Mouse (Mus musculus) E14TG2a.4 (cell line): ENCODE measurements around the gene Apoa4.
A peak's percentile ranks its signal among the peaks of the same experiment; 100 is the strongest.

Experiments used
- H3K27me3 ChIP-seq: 2 replicates; pipeline ENCODE4 v1.6.1; 2014; ENCODE audit warnings: low read length, control low read depth; ENCODE audit not compliant: insufficient read depth
- H3K36me3 ChIP-seq: 2 replicates; pipeline ENCODE4 v1.6.1; 2014; ENCODE audit warnings: low read length, control low read depth; ENCODE audit not compliant: insufficient read depth
- H3K4me1 ChIP-seq: replicated peaks from 2 replicates; pipeline ENCODE4 v1.6.1; 2014; ENCODE audit warnings: low read depth, low read length, control low read depth
- H3K4me3 ChIP-seq: replicated peaks from 2 replicates; pipeline ENCODE4 v1.5.1; 2014; ENCODE audit warnings: mild to moderate bottlenecking, low read length
- H3K9me3 ChIP-seq: 2 replicates; pipeline ENCODE4 v1.6.1; 2014; ENCODE audit warnings: low read length, control low read depth
- CTCF ChIP-seq: conservative IDR thresholded peaks from 2 replicates; pipeline ENCODE4 v1.5.1; 2014; ENCODE audit warnings: low read length
- NANOG ChIP-seq: IDR thresholded peaks from 2 replicates; pipeline ENCODE4 v1.6.1; 2014; ENCODE audit warnings: borderline replicate concordance, low read length, mixed read lengths
- POU5F1 ChIP-seq: IDR thresholded peaks from 2 replicates; pipeline ENCODE4 v1.6.1; 2014; ENCODE audit warnings: low read length, borderline replicate concordance

The Apoa4 gene

DNA sequence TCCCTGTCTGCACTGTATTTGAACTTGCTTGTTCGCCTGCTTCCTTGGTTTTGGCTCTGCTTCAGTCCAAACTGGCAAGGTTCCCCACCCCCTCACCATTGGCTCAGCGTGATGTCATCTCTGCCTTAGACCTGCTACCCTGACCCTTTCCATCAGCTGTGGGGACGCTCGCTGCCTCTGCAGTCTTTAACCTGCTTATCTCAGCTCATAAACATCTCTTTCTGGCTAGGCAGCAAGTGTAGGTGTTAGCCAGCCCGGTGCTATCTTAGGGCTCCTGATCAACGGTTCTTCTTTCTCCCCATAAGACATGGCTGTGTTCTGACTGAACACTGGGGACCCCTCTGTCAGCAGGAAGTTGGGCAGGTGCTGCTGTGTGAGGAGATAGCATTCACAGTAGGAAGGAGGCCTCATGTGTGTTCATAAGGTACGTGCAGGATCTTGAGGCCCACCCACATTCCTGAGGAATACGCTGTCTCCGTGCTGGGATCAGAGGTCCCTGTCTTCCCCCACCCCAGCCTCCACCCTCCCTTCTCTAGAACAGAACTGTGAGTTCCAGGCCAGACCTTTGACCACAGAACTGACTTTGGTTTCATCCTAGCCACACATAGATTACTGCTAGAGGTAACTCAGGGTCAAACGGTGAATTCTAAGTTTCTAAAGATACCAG is 33.5 kb upstream of the Apoa4 start:
- peaks cover 60% of the 10 kb centered on the region for H3K36me3 ChIP-seq
- H3K4me3 ChIP-seq, result no peak overlapping the region
- peaks cover 26% of the 10 kb centered on the region for H3K4me1 ChIP-seq
- no peaks in the 10 kb centered on the region for H3K9me3 ChIP-seq
- TF ChIP-seq POU5F1 (no peak), NANOG (no peak), CTCF (no peak)
- H3K27me3 ChIP-seq, result no peaks in the 10 kb centered on the region

DNA sequence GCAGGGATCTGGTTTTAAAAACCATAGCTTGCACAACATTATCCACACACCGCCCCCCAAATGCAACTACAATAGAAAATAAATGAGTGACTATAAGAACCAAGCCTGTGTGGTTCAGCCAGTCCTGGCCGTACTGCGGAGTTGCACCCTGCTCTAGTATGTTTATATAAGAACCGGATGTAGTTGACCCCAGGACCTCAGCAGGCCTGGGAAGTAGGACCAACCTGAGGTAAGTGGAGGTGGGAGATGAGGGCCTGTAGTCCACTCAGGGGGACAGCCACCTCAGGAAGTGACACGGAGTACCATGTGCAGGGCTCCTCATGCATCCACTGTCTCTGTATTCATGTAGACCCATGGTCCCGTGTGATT is 33.0 kb upstream of the Apoa4 start:
- TF ChIP-seq CTCF, result no peak
- TF ChIP-seq POU5F1, result no peak
- no peak for TF ChIP-seq NANOG
- peaks cover 27% of the 10 kb centered on the region for H3K4me1 ChIP-seq
- no peaks in the 10 kb centered on the region for H3K9me3 ChIP-seq
- H3K36me3 ChIP-seq, result peaks cover 60% of the 10 kb centered on the region
- no peaks in the 10 kb centered on the region for H3K27me3 ChIP-seq
- H3K4me3 ChIP-seq, result no peak overlapping the region

DNA sequence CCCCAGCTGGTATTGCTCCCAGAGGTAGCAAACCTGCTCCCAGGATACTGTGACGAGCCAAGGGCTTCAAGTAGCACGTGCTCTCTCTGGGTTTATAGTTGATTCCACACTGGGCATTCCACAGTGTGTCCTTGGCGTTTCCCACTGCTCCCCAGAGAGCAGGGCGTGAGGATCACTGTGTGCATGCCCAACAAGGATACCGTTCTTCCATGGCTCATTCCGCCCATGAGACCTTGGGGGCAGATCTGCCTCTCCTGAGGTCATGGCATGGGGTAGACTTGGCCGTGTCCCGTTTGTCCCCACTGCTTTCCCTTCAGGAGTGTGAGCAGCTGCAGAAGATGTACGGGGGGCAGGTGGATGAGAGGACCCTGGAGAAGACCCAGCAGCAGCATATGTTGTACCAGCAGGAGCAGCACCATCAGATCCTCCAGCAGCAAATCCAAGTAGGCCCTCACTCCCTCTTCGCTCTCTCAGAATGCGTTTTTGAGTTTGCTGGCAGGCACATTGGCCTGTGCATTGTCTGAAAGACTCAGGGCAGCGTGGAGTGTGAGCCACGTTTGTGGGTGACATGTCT is 32.0 kb upstream of the Apoa4 start:
- Histone ChIP-seq H3K27me3 (no peaks in the 10 kb centered on the region), H3K36me3 (peaks cover 61% of the 10 kb centered on the region), H3K4me1 (peaks cover 27% of the 10 kb centered on the region), H3K4me3 (no peak overlapping the region), H3K9me3 (no peaks in the 10 kb centered on the region)
- no peak for TF ChIP-seq POU5F1
- no peak for TF ChIP-seq CTCF
- TF ChIP-seq NANOG, result no peak

DNA sequence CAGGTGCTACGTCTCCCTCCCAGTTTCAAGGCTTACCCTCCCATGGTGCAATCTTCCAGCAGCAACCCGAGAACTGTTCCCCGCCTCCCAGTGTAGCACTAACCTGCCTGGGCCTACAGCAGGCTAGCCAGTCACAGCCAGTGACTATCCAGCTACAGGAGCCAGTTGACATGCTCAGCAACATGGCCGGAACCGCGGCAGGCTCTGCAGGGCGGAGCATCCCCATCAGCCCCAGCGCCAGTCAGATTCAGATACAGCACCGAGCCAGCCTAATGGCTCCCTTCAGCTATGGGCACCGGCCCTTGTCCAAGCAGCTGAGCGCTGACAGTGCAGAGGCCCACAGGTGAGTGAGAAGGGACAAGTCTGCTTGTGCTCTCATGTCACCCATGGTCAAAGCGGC is 30.0 kb upstream of the Apoa4 start:
- Histone ChIP-seq H3K4me1 (peaks cover 39% of the 10 kb centered on the region), H3K27me3 (no peaks in the 10 kb centered on the region), H3K9me3 (no peaks in the 10 kb centered on the region), H3K4me3 (peak overlapping the region; percentile 64), H3K36me3 (peaks cover 52% of the 10 kb centered on the region)
- no peak for TF ChIP-seq CTCF
- TF ChIP-seq NANOG, result no peak
- TF ChIP-seq POU5F1, result no peak

DNA sequence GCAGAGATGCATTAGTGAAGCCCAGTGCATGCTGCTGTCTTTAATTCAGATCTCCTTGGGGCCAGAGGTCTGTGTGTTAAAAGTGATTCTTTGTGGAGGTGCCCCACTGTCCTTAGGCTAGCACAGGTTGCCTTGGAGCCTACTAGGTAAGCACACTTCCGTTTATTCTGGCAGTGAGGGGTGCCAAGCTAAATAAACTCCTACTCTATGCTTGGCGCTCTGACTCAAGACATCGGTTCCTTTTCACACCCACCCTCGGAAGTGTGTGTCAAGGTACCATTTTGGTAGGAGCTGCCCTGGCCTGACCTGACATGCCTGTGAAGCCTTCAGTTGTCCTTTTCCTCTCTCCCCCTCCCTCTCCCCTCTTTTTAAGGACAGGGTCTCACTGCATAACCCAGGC is 26.2 kb upstream of the Apoa4 start:
- peaks cover 41% of the 10 kb centered on the region for H3K4me1 ChIP-seq
- no peak for TF ChIP-seq NANOG
- no peak for TF ChIP-seq POU5F1
- no peak for TF ChIP-seq CTCF
- peaks cover 28% of the 10 kb centered on the region for H3K36me3 ChIP-seq
- H3K9me3 ChIP-seq, result no peaks in the 10 kb centered on the region
- H3K4me3 ChIP-seq, result no peak overlapping the region
- H3K27me3 ChIP-seq, result no peaks in the 10 kb centered on the region

DNA sequence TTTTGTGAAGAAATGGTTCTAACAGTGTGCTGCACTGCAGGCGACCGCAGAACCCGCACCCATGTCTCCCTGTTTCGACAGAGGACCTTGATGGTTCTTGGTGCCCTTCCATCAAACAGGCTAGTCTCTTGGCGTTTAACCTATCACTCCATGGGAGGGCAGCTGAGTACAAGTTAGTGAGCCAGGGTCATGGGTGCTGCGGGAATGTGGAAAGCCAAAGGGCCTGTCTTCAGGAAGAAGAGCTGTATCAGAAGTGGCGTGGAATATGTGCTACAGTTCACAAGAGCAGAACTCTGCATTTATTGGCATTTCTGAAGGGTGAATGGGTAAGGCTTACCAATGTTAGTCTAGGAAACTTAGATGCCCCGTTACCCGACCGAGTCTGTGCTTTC is 25.6 kb upstream of the Apoa4 start:
- no peaks in the 10 kb centered on the region for H3K27me3 ChIP-seq
- no peak for TF ChIP-seq POU5F1
- TF ChIP-seq CTCF, result no peak
- TF ChIP-seq NANOG, result no peak
- peaks cover 48% of the 10 kb centered on the region for H3K4me1 ChIP-seq
- no peak overlapping the region for H3K4me3 ChIP-seq
- H3K9me3 ChIP-seq, result no peaks in the 10 kb centered on the region
- peaks cover 27% of the 10 kb centered on the region for H3K36me3 ChIP-seq

DNA sequence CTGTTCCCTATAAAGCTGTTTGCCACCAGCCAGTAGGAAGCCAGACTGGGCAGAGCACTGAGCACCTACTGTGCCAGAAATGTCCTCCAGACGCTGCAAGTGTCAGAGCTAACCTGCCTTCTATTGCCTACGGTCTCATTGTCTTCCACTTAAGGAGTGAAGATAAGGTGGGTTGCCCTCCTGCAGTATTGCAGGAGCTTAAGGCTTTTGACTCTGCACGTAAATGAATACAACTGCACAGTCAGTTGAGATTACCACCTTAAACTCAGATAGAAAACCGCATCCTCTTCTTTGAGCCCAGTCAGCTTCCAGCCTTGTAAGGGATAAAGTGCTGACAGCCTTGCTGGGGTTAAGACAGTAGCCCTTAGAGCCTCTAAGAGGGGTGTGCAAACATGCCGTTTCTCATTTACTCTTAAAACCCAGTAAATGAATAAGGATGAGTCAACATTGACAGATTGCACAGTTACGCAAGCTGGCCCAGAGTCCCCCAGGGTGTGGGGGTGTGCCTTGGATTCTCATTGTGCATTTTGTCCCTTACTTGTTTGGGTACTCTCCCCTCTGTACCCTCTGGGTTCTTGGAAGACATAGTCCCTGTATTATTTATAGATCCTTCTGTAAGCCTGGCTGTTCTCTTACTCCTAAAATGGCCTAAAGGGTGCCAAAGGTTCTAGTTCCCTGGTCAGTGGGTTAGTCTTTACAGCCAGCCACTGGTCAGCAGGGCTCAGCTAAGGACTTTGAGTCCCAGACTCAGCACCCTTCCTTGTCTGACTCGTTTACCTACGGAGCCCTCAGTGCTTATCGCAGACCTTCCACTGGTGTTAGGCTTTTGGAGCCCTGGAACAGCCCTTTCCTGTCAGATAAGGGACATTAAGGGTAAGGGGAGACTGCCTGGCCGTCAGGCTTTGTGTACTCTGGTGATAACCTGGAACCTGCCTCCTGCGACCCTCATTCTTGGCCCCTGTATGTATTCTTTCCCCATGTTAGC is 24.9 kb upstream of the Apoa4 start:
- no peaks in the 10 kb centered on the region for H3K9me3 ChIP-seq
- peaks cover 45% of the 10 kb centered on the region for H3K4me1 ChIP-seq
- H3K4me3 ChIP-seq, result no peak overlapping the region
- H3K36me3 ChIP-seq, result peaks cover 34% of the 10 kb centered on the region
- TF ChIP-seq POU5F1, result no peak
- TF ChIP-seq NANOG, result no peak
- TF ChIP-seq CTCF, result no peak
- no peaks in the 10 kb centered on the region for H3K27me3 ChIP-seq

DNA sequence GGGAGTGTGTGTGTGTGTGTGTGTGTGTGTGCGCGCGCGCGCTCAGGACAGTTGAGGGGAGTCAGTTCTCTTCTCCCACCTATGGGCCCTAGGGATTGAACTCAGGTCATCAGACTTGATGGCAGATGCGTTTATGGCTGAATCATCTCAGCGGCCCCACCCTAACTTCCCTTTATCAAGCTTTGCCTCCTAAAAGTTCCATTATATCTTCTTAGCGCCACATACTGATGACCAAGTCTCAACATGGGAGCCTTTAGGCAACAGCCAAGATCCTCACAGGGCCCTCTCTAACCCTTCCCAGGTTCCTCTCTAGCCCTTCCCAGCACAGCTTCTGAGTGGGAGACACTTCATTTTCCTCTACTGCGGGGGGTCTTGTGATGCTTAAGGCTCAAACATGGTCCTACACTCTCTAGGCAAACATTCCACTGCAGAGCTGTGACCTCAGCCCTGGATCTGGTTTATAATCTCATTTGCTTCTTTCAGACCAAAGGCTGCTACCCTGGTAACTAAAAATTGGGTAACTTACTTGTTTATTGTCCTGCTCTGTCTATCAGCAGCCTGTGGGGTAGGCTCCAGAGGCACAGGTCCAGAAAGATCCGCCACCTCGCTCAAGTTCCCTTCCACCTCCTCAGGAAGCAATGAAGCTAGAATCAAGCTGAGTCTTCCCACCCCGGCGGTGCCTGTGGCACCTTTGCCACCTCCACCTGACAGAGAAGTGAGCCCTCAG is 23.6 kb upstream of the Apoa4 start:
- Histone ChIP-seq H3K9me3 (no peaks in the 10 kb centered on the region), H3K4me3 (peak overlapping the region; percentile 37; the same call in 1 of the 2 replicates), H3K4me1 (peaks cover 34% of the 10 kb centered on the region), H3K27me3 (no peaks in the 10 kb centered on the region), H3K36me3 (peaks cover 39% of the 10 kb centered on the region)
- TF ChIP-seq CTCF (no peak), POU5F1 (no peak), NANOG (no peak)
